Mouse (Mus musculus) forebrain, postnatal 0 days (tissue): ENCODE results near the gene Ndufaf7. TPM values are rescaled to one million over a fixed set of nuclear protein-coding genes. Genes with fewer than 3 reads are reported as not detected.
A peak's percentile ranks its signal among the peaks of the same experiment; 100 is the strongest.

Experiments
- ATAC-seq: fragments of 200-750 bp; cut with Nextera tagmentation; 2 replicates; pipeline ENCODE4 v1.8.0; 2017; ENCODE audit warnings: mild to moderate bottlenecking, moderate library complexity
- DNase-seq: peaks from one replicate; pipeline ENCODE4 v3.0.0-alpha.2; 2015
- H3K27ac ChIP-seq: fragments of 300-500 bp; sonication (generic); 2 replicates; pipeline ENCODE4 v1.5.1; 2014; ENCODE audit warnings: low read depth, mild to moderate bottlenecking, antibody characterized with exemption, low read length, moderate library complexity, mixed read lengths
- H3K27me3 ChIP-seq: fragments of 300-500 bp; sonication (generic); 2 replicates; pipeline ENCODE4 v1.6.1; 2014; ENCODE audit warnings: mild to moderate bottlenecking, low read length, mixed read lengths; ENCODE audit not compliant: insufficient read depth
- H3K36me3 ChIP-seq: fragments of 300-500 bp; sonication (generic); 2 replicates; pipeline ENCODE4 v1.6.1; 2014; ENCODE audit warnings: mild to moderate bottlenecking, moderate library complexity; ENCODE audit not compliant: insufficient read depth
- H3K4me1 ChIP-seq: fragments of 300-500 bp; sonication (generic); 2 replicates; pipeline ENCODE4 v1.6.1; 2014; ENCODE audit warnings: antibody characterized with exemption; ENCODE audit not compliant: insufficient read depth
- H3K4me2 ChIP-seq: fragments of 300-500 bp; sonication (generic); 2 replicates; pipeline ENCODE4 v1.6.1; 2014; ENCODE audit warnings: low read depth, mild to moderate bottlenecking, moderate library complexity
- H3K4me3 ChIP-seq: fragments of 300-500 bp; sonication (generic); 2 replicates; pipeline ENCODE4 v1.5.1; 2014; ENCODE audit warnings: low read depth, low read length, mixed read lengths
- H3K9ac ChIP-seq: fragments of 300-500 bp; sonication (generic); 2 replicates; pipeline ENCODE4 v1.6.1; 2014; ENCODE audit warnings: mild to moderate bottlenecking
- H3K9me3 ChIP-seq: fragments of 300-500 bp; sonication (generic); 2 replicates; pipeline ENCODE4 v1.6.1; 2016; ENCODE audit warnings: low read length
- CTCF ChIP-seq: sonication (generic); IDR thresholded peaks from 2 replicates; pipeline ENCODE4 v1.5.1; 2016; ENCODE audit warnings: antibody characterized with exemption, control low read depth, low read depth
- WGBS: fragments of 180-500 bp; shearing (Covaris S2); extraction: QIAGEN DNeasy Blood & Tissue Kit; methylation state at CpG from one replicate; pipeline ENCODE4 v1.1.7; 2014; 5-methylcytosine and 5-hydroxymethylcytosine counted together
- polyA plus RNA-seq: library from polyadenylated mRNA; unstranded; fragments of >200 nt; fragmentation: Nextera tagmentation; extraction: Ambion mirVana; gene quantifications from 2 replicates; pipeline ENCODE4 v1.2.1, GENCODE M21; 2015
- total RNA-seq: library from RNA; depleted of rRNA; stranded (reverse); fragments of >200 nt; gene quantifications from 2 replicates; pipeline ENCODE4 v1.2.3, GENCODE M21; 2014; rRNA removed

Gene Ndufaf7
- total and polyA plus RNA-seq, 2 experiments from 2014 or later, result 32.7 to 66.4 TPM

DNA sequence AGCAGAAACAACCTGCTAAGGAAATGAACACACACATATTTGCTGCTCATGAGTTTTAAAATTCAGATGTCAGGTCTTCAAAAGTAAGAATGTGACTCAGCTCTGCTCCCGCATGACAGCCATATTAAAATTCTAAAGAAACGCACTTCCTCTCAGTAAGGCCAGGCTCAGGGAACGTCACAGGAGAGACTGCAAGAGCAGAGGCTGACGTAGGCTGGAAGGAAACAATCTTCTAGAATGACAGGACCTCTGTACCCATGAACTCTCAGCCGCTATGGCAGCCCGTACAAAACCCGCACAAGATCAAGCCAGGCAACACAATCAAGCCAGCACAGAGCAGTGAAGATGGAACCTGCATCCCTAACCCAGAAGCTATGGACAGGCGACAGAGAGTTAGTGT lies 52.1 kb downstream of the Ndufaf7 start:
- Histone ChIP-seq H3K4me3 (no peak overlapping the region), H3K27me3 (no peaks in the 10 kb centered on the region), H3K9me3 (no peaks in the 10 kb centered on the region), H3K27ac (no peak overlapping the region), H3K4me1 (no peaks in the 10 kb centered on the region), H3K9ac (no peak overlapping the region), H3K36me3 (no peaks in the 10 kb centered on the region), H3K4me2 (no peak overlapping the region)
- ATAC-seq (no peak), DNase-seq (no peak)
- 81% methylated on average over 8 of the region's 8 CpGs for WGBS
- no peak for TF ChIP-seq CTCF

- TF ChIP-seq CTCF, result no peak
- no peaks in the 10 kb centered on the region for H3K9me3 ChIP-seq
- H3K4me2 ChIP-seq, result no peak overlapping the region
- no peaks in the 10 kb centered on the region for H3K27me3 ChIP-seq
- 98% methylated on average over 2 of the region's 2 CpGs for WGBS
- no peak overlapping the region for H3K9ac ChIP-seq
- no peaks in the 10 kb centered on the region for H3K4me1 ChIP-seq
- no peak overlapping the region for H3K27ac ChIP-seq
- no peak overlapping the region for H3K4me3 ChIP-seq
- no peak for DNase-seq
- ATAC-seq, result no peak
- no peaks in the 10 kb centered on the region for H3K36me3 ChIP-seq
Measured at GRCm38 (mm10) chr17:78991549-78991948, 54.6 kb downstream of the Ndufaf7 start.

DNA sequence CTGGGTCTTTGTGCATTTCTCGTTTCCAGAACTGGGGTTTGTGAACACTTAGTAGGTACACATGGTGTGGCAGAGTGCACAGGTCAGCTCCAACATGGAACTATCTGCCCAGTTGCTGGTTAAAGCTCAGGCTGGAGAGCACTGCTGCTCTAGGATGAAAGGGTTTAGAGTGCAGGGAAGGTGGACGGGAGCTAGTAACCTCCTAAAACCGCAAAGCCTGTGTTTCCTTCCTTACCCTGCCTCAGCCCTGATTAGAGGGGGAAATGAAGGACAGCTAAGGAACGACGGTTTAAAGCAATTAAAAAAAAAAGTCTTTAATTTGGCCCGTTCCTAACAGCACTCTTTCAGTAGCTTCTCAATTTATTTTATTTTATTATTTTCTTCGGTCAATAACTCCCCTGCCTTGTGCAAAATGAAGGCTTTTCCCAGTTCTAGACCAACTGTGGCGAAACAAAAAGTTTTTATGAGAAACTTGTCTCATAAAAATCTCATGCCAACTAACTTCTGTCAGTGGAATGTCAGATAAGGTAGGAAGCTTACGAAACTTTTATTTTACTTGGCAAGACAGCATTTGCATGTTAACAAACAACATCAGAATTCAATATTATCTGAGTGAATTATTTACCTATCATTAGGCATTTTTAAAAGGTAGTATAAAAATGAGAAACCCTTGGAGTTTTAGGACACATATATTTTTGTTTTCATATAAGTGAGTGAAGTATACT lies 55.5 kb downstream of the Ndufaf7 start:
- ATAC-seq (no peak), DNase-seq (no peak)
- WGBS, result 70% methylated on average over 9 of the region's 9 CpGs
- Histone ChIP-seq H3K9ac (no peak overlapping the region), H3K27ac (no peak overlapping the region), H3K36me3 (no peaks in the 10 kb centered on the region), H3K4me2 (no peak overlapping the region), H3K4me3 (no peak overlapping the region), H3K27me3 (no peaks in the 10 kb centered on the region), H3K9me3 (no peaks in the 10 kb centered on the region), H3K4me1 (no peaks in the 10 kb centered on the region)
- TF ChIP-seq CTCF, result no peak

GRCm38 (mm10) chr17:78993670-78994069 lies 56.7 kb downstream of the Ndufaf7 start:
- no peaks in the 10 kb centered on the region for H3K4me1 ChIP-seq
- WGBS, result 44% methylated on average over 2 of the region's 2 CpGs
- DNase-seq (no peak), ATAC-seq (peak; percentile 76)
- H3K27ac ChIP-seq, result no peak overlapping the region
- no peaks in the 10 kb centered on the region for H3K9me3 ChIP-seq
- TF ChIP-seq CTCF, result no peak
- no peaks in the 10 kb centered on the region for H3K27me3 ChIP-seq
- H3K4me2 ChIP-seq, result no peak overlapping the region
- no peaks in the 10 kb centered on the region for H3K36me3 ChIP-seq
- H3K9ac ChIP-seq, result no peak overlapping the region
- H3K4me3 ChIP-seq, result no peak overlapping the region

DNA sequence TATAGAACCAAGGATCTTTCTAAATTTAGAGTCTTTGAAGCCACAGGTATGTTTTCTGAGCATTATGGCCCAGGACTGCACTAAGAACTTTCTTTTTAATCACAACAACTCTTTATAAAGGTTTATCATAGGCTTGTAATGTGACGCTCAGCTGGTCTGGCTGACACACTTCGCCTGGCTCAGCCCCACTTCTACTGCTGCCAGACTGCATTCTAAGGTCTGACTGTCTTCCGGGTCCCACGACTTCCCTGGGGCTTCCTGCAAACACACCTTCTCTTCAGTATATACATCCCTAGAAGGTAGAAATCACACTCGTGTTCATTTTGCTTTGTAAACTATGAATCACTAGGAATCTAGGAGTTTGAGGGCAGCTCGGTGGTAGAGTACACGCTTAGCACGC lies 57.4 kb downstream of the Ndufaf7 start:
- no peak overlapping the region for H3K4me3 ChIP-seq
- no peak for TF ChIP-seq CTCF
- no peaks in the 10 kb centered on the region for H3K36me3 ChIP-seq
- no peak overlapping the region for H3K4me2 ChIP-seq
- no peaks in the 10 kb centered on the region for H3K4me1 ChIP-seq
- no peak overlapping the region for H3K27ac ChIP-seq
- H3K9me3 ChIP-seq, result no peaks in the 10 kb centered on the region
- H3K9ac ChIP-seq, result no peak overlapping the region
- H3K27me3 ChIP-seq, result no peaks in the 10 kb centered on the region
- no peak for DNase-seq
- ATAC-seq, result no peak
- WGBS, result 81% methylated on average over 8 of the region's 8 CpGs

DNA sequence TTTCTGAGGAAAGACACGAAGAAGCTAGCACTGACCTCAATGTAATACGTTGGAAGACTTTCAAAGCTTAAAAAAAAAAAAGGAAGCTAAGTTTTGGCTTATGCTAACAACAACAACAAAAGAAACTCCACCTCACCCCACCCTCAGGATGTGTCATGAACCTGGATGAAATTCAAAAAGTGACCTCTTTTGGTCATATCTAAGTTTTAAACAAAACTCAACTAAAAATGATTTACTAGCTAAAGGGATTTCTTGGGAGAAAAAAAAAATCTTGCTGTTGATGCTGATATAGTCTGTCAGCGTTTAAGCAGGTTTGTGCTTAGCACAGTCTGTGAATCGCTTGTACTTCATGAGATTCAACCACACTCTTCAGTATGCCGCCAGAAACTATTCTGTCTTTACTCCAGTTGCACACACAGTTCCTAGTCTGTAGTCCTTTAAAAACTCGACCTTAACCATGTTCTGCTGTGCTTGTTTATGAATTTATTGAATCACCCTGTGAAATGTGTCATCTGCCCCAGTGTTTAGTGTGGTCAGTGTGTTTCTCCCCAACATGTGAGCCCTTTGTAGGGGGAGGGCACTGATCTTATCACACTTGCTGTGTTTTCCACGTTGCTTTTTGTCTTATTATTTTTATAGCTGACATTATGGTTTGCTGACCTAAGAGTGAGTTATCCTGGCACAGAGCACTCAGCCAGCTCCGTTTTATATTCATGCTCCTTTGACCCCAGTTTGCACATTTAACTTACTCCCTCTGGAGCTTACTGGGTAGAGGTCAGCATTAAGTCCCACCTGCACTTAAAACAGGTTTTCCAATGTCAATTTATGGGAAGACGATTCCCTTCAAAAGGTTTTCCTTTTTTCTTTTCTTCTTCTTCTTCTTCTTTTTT lies 58.2 kb downstream of the Ndufaf7 start:
- Histone ChIP-seq H3K27me3 (no peaks in the 10 kb centered on the region), H3K27ac (no peak overlapping the region), H3K9me3 (no peaks in the 10 kb centered on the region), H3K9ac (no peak overlapping the region), H3K4me1 (no peaks in the 10 kb centered on the region), H3K36me3 (no peaks in the 10 kb centered on the region), H3K4me3 (no peak overlapping the region), H3K4me2 (no peak overlapping the region)
- TF ChIP-seq CTCF, result no peak
- DNase-seq, result no peak
- no peak for ATAC-seq
- WGBS, result 79% methylated on average over 9 of the region's 9 CpGs

Other genes with a start within 250 kb of the Ndufaf7 start
- 21.9 and 23.1 TPM in 2 replicates for gene Strn, start 199.9 kb upstream of the Ndufaf7 start, total RNA-seq
- 2.1 and 4.2 TPM in 2 replicates for gene Strn, start 199.9 kb upstream of the Ndufaf7 start, polyA plus RNA-seq
- 34.7 and 49.6 TPM in 2 replicates for gene Heatr5b, start 101.8 kb upstream of the Ndufaf7 start, total RNA-seq
- 8.7 and 10.4 TPM in 2 replicates for gene Heatr5b, start 101.8 kb upstream of the Ndufaf7 start, polyA plus RNA-seq
- 25.7 and 26.2 TPM in 2 replicates for gene Gpatch11, start 101.6 kb upstream of the Ndufaf7 start, total RNA-seq
- 52.3 and 53.8 TPM in 2 replicates for gene Gpatch11, start 101.6 kb upstream of the Ndufaf7 start, polyA plus RNA-seq
- 2.8 and 5.4 TPM in 2 replicates for gene Eif2ak2, start 54.6 kb upstream of the Ndufaf7 start, total RNA-seq
- 1.7 and 3.6 TPM in 2 replicates for gene Eif2ak2, start 54.6 kb upstream of the Ndufaf7 start, polyA plus RNA-seq
- gene Sult6b1, start 30.1 kb upstream of the Ndufaf7 start, total RNA-seq, result not detected in 2 replicates
- not detected in 2 replicates for gene Sult6b1, start 30.1 kb upstream of the Ndufaf7 start, polyA plus RNA-seq
- 40.1 and 44.6 TPM in 2 replicates for gene Cebpzos, start 20.6 kb upstream of the Ndufaf7 start, total RNA-seq
- 127 and 147 TPM in 2 replicates for gene Cebpzos, start 20.6 kb upstream of the Ndufaf7 start, polyA plus RNA-seq
- gene Cebpz, start 70 bp upstream of the Ndufaf7 start, total RNA-seq, result 31.9 and 32.2 TPM in 2 replicates
- 49.8 and 50.0 TPM in 2 replicates for gene Cebpz, start 70 bp upstream of the Ndufaf7 start, polyA plus RNA-seq
- 28.2 and 29.7 TPM in 2 replicates for gene Prkd3, start 83.7 kb downstream of the Ndufaf7 start, total RNA-seq
- gene Prkd3, start 83.7 kb downstream of the Ndufaf7 start, polyA plus RNA-seq, result 8.6 and 9.6 TPM in 2 replicates
- 24.8 and 26.3 TPM in 2 replicates for gene Qpct, start 114.8 kb downstream of the Ndufaf7 start, total RNA-seq
- gene Qpct, start 114.8 kb downstream of the Ndufaf7 start, polyA plus RNA-seq, result 21.5 and 26.5 TPM in 2 replicates